Comparison of ENCODE assay signal across 25 mouse cellular contexts in the genomic region with DNA sequence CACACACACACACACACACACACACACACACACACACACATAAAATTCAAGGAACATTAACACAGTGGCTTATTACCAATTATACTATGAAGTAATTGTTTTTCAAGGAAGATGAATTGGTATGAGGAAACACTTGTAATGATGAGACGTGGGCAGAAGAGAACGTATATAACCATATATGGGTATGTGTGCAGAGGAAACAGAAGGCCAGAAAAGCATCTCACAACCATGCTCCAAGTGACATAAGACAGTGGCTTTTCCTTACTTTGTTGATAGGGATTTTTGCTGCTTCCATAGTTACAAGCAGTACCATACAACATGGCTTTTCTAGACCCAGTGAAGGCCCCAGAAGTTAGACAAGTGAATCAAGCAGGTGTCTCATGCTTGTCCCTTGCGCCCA.
"Had no signal": no experiment of that assay in that cellular context is flagged by ENCODE, and none has a peak within 500 bp of the region (broad histone marks: within the 10 kb centered on the region; RNA-seq: fewer than 3 reads in every experiment).

No protein-coding gene starts in this region.

- H3K36me3 ChIP-seq: intestine, embryonic 15.5 days had no signal

- DNase-seq: gastrocnemius, postnatal 10 days; gastrocnemius, postnatal 25 days; heart, adult 18-20 months; heart, postnatal 10 days; heart, postnatal 4 days; kidney, adult 18-20 months; kidney, adult 8-10 months; kidney, postnatal 10 days; kidney, postnatal 25 days; kidney, postnatal 4 days; liver had no signal

- H3K4me3 ChIP-seq: gastrocnemius, adult 2 months; heart, embryonic 10.5 days; heart, embryonic 12.5 days; hindbrain, embryonic 10.5 days; hindbrain, embryonic 12.5 days; intestine, embryonic 15.5 days; layer of hippocampus, adult 2 months; limb, embryonic 10.5 days; limb, embryonic 12.5 days had no signal

- H3K9ac ChIP-seq: heart, embryonic 12.5 days; hindbrain, embryonic 12.5 days; hindbrain, embryonic 14.5 days; intestine, embryonic 15.5 days; limb, embryonic 12.5 days had no signal

- H3K27me3 ChIP-seq: heart, embryonic 12.5 days; hindbrain, embryonic 12.5 days; intestine, embryonic 15.5 days had no signal

- H3K27ac ChIP-seq: gastrocnemius, adult 2 months; heart, embryonic 10.5 days; hindbrain, embryonic 12.5 days; hindbrain, embryonic 14.5 days; intestine, embryonic 15.5 days; layer of hippocampus, adult 2 months; limb, embryonic 10.5 days; limb, embryonic 12.5 days had no signal

- H3K4me2 ChIP-seq: heart, embryonic 12.5 days; hindbrain, embryonic 12.5 days; hindbrain, embryonic 14.5 days; intestine, embryonic 15.5 days; limb, embryonic 12.5 days; liver, embryonic 11.5 days had no signal

- ATAC-seq: hindbrain, embryonic 16.5 days; inflammation-experienced regulatory T-cells, adult 6 months; intestine, embryonic 15.5 days; intestine, postnatal 0 days had no signal

- H3K4me1 ChIP-seq: heart, embryonic 12.5 days; hindbrain, embryonic 12.5 days; intestine, embryonic 15.5 days had no signal

- H3K9me3 ChIP-seq: heart, embryonic 10.5 days; heart, embryonic 12.5 days; hindbrain, embryonic 10.5 days; hindbrain, embryonic 12.5 days; intestine, embryonic 15.5 days; limb, embryonic 10.5 days; limb, embryonic 12.5 days had no signal
